Mouse (Mus musculus) brain, embryonic 14.5 days (tissue): ENCODE measurements around the gene Plce1.

Experiments
- CTCF ChIP-seq: fragments of 200-500 bp; IDR thresholded peaks from 2 replicates; pipeline ENCODE4 v1.5.1; 2012; ENCODE audit warnings: inconsistent platforms, mild to moderate bottlenecking, moderate library complexity, borderline replicate concordance; ENCODE audit not compliant: insufficient read depth, insufficient read length; ENCODE audit errors: extremely low read depth
- POLR2A ChIP-seq: fragments of 200-500 bp; IDR thresholded peaks from 2 replicates; pipeline ENCODE4 v1.6.1; 2012; ENCODE audit warnings: mild to moderate bottlenecking, inconsistent platforms, borderline replicate concordance; ENCODE audit not compliant: poor library complexity, insufficient read depth, insufficient read length, severe bottlenecking; ENCODE audit errors: extremely low read depth

DNA sequence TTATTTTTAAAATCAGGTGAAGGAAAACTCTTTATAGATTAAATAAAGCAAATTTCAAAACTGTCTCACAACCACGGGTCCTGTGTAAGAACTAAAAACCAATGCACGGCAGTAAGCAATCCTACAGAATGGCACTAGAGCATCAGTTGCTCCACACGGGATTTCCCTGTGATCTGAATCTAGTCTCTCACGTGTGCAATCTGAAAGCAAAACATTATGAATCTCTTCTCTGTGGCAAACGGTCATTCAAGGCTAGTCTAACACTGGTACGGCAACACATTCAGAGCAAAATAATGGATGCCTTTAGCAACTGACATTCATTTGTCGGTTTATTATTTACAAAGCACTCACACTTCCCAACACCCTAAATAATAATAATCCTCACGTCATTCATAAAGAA is 337.3 kb downstream of the Plce1 start:
- no peak for TF ChIP-seq CTCF
- no peak for TF ChIP-seq POLR2A
